Mouse (Mus musculus) olfactory bulb, adult 2 months (tissue): ENCODE results near the gene 4931409K22Rik.

ENCODE experiments used
- CTCF ChIP-seq: fragments of 200-500 bp; IDR thresholded peaks from 2 replicates; pipeline ENCODE4 v1.5.1; 2012; ENCODE audit warnings: low read depth, mild to moderate bottlenecking, low read length, moderate library complexity; ENCODE audit not compliant: insufficient read depth
- POLR2A ChIP-seq: fragments of 200-500 bp; IDR thresholded peaks from 2 replicates; pipeline ENCODE4 v1.6.1; 2012; ENCODE audit warnings: mild to moderate bottlenecking, low read depth, low read length, moderate library complexity; ENCODE audit not compliant: insufficient read depth

GRCm38 (mm10) chr5:24601071-24601835 lies 44.6 kb upstream of the 4931409K22Rik start:
- no peak for TF ChIP-seq CTCF
- no peak for TF ChIP-seq POLR2A
